Mouse (Mus musculus) kidney, adult 2 months (tissue): ENCODE measurements at regions not wholly inside any gene's neighbourhood (a gene's known extent, or its start where the extent isn't known, plus 50 kb on each side); places are given as distances from the start of the nearest gene placed in this dataset.
"Not testable (repeated sequence)": the region's sequence is repeated elsewhere in the genome, so short reads cannot be mapped to it uniquely, and the experiment has no call there.

ENCODE experiments used
- DNase-seq: peaks from one replicate; pipeline ENCODE4 v3.0.0; 2021
- H3K27ac ChIP-seq: fragments of 200-500 bp; 2 replicates; pipeline ENCODE4 v1.5.1; 2012; ENCODE audit warnings: low read depth, low read length, control low read depth, inconsistent platforms; ENCODE audit not compliant: insufficient read depth
- H3K27me3 ChIP-seq: fragments of 200-500 bp; replicated peaks from 2 replicates; pipeline ENCODE4 v1.6.1; 2012; ENCODE audit warnings: mild to moderate bottlenecking, moderate library complexity, low read length, inconsistent platforms; ENCODE audit not compliant: control insufficient read depth, insufficient read depth
- H3K36me3 ChIP-seq: fragments of 200-500 bp; 2 replicates; pipeline ENCODE4 v1.6.1; 2012; ENCODE audit warnings: mild to moderate bottlenecking, moderate library complexity, low read length, inconsistent platforms; ENCODE audit not compliant: control insufficient read depth, insufficient read depth
- H3K4me1 ChIP-seq: fragments of 200-500 bp; 2 replicates; pipeline ENCODE4 v1.6.1; 2011; ENCODE audit warnings: low read length; ENCODE audit not compliant: control insufficient read depth, insufficient read depth
- H3K4me3 ChIP-seq: fragments of 200-500 bp; 2 replicates; pipeline ENCODE4 v1.5.1; 2011; ENCODE audit warnings: mild to moderate bottlenecking, low read depth, low read length, control low read depth; ENCODE audit not compliant: insufficient read depth
- CTCF ChIP-seq: fragments of 200-500 bp; conservative IDR thresholded peaks from 2 replicates; pipeline ENCODE4 v1.5.1; 2011; ENCODE audit warnings: low read depth, mild to moderate bottlenecking, control low read depth, low read length, moderate library complexity, mixed read lengths; ENCODE audit not compliant: insufficient read depth, insufficient read length
- POLR2A ChIP-seq: fragments of 200-500 bp; IDR thresholded peaks from one replicate; pipeline ENCODE4 v1.6.1; 2011; ENCODE audit warnings: low read depth, low read length, control low read depth
- WGBS: fragments of 180-500 bp; shearing (Covaris S2); methylation state at CpG from one replicate; pipeline ENCODE4 v1.1.7; 2018; 5-methylcytosine and 5-hydroxymethylcytosine counted together

- Histone ChIP-seq H3K27ac (no peak overlapping the region), H3K4me1 (no peaks in the 10 kb centered on the region), H3K27me3 (no peaks in the 10 kb centered on the region), H3K36me3 (no peaks in the 10 kb centered on the region), H3K4me3 (no peak overlapping the region)
- TF ChIP-seq CTCF: no peak
- TF ChIP-seq POLR2A: no peak
- no peak for DNase-seq
Measured at GRCm38 (mm10) chr3:7013516-7013915, 393.3 kb upstream of the 1700008P02Rik start.

GRCm38 (mm10) chr3:7010294-7011087, 390.2 kb upstream of the 1700008P02Rik start:
- WGBS: 60% methylated on average over 7 of the region's 7 CpGs
- Histone ChIP-seq H3K4me1 (no peaks in the 10 kb centered on the region), H3K4me3 (no peak overlapping the region), H3K27ac (no peak overlapping the region), H3K36me3 (no peaks in the 10 kb centered on the region), H3K27me3 (no peaks in the 10 kb centered on the region)
- TF ChIP-seq CTCF (no peak), POLR2A (no peak)
- no peak for DNase-seq

GRCm38 (mm10) chr3:7008671-7009217, 388.5 kb upstream of the 1700008P02Rik start:
- H3K27ac ChIP-seq: no peak overlapping the region
- no peaks in the 10 kb centered on the region for H3K27me3 ChIP-seq
- no peaks in the 10 kb centered on the region for H3K36me3 ChIP-seq
- 76% methylated on average over 7 of the region's 7 CpGs for WGBS
- H3K4me3 ChIP-seq: no peak overlapping the region
- no peak for TF ChIP-seq CTCF
- no peak for TF ChIP-seq POLR2A
- H3K4me1 ChIP-seq: no peaks in the 10 kb centered on the region
- DNase-seq: no peak

- Histone ChIP-seq H3K4me1 (no peaks in the 10 kb centered on the region), H3K27ac (no peak overlapping the region), H3K27me3 (no peaks in the 10 kb centered on the region), H3K4me3 (no peak overlapping the region), H3K36me3 (no peaks in the 10 kb centered on the region)
- no peak for DNase-seq
- TF ChIP-seq CTCF (no peak), POLR2A (no peak)
- WGBS: 62% methylated on average over 5 of the region's 5 CpGs
Measured at GRCm38 (mm10) chr3:7007811-7008359, 387.6 kb upstream of the 1700008P02Rik start.

GRCm38 (mm10) chr3:6991735-6992134, 371.5 kb upstream of the 1700008P02Rik start:
- H3K27me3 ChIP-seq, H3K4me1 ChIP-seq, H3K36me3 ChIP-seq, H3K4me3 ChIP-seq, H3K27ac ChIP-seq, DNase-seq: not testable (repeated sequence)
- WGBS: 82% methylated on average over 5 of the region's 5 CpGs

GRCm38 (mm10) chr3:6984918-6985317, 364.7 kb upstream of the 1700008P02Rik start:
- Histone ChIP-seq H3K27ac (no peak overlapping the region), H3K4me1 (no peaks in the 10 kb centered on the region), H3K4me3 (no peak overlapping the region), H3K27me3 (no peaks in the 10 kb centered on the region), H3K36me3 (no peaks in the 10 kb centered on the region)
- no peak for TF ChIP-seq CTCF
- TF ChIP-seq POLR2A: no peak
- 83% methylated on average over 4 of the region's 4 CpGs for WGBS
- no peak for DNase-seq

- DNase-seq: no peak
- Histone ChIP-seq H3K4me1 (no peaks in the 10 kb centered on the region), H3K36me3 (no peaks in the 10 kb centered on the region), H3K27me3 (no peaks in the 10 kb centered on the region), H3K27ac (no peak overlapping the region), H3K4me3 (no peak overlapping the region)
- 88% methylated on average over 7 of the region's 7 CpGs for WGBS
- TF ChIP-seq POLR2A (no peak), CTCF (no peak)
Measured at GRCm38 (mm10) chr3:6957681-6958080, 337.4 kb upstream of the 1700008P02Rik start.
